In genomic region chr17:26355301-26355700, GRCm38 (mm10) we compare ENCODE assay signal across 27 mouse cellular contexts. TPM values are rescaled to one million over a fixed set of nuclear protein-coding genes. Genes with fewer than 3 reads are reported as not detected.
DNase-seq lines count a peak whose midpoint lies in the region; ATAC-seq and TF ChIP-seq lines count a peak whose summit lies in the region.
"Had no signal": no experiment of that assay in that cellular context is flagged by ENCODE, and none has a peak within 500 bp of the region (broad histone marks: within the 10 kb centered on the region; RNA-seq: fewer than 3 reads in every experiment).

No protein-coding gene starts in this region.

- no peaks in the 10 kb centered on the region for H3K79me2 ChIP-seq in heart, adult 2 months (replicated peaks; ENCODE audit: control insufficient read depth, insufficient read depth, low read length)

- intact Hi-C loops in heart, postnatal 25 days (cut with DNase I): no loop called here
- intact Hi-C loops in heart, adult 2 months (cut with DNase I): no loop called here

- DNase-seq in cerebellum, postnatal 10 days: peak; percentile 13 to 27
- no peak for DNase-seq in cerebellum, adult 18-20 months
- DNase-seq in heart, embryonic 10.5 days (ENCODE audit: low spot score): peak; percentile 83
- DNase-seq in heart, postnatal 25 days (ENCODE audit: low spot score): no peak
- no peak for DNase-seq in heart, adult 2 months
- peak; percentile 24 for DNase-seq in thymus, postnatal 14 days
- no peak for DNase-seq in thymus, postnatal 10 days (ENCODE audit: low spot score in 2 of 2)
- DNase-seq: adrenal gland, adult 8-10 months; adrenal gland, postnatal 25 days; cerebellum, adult 11-12 months; cerebellum, adult 9-10 months; cerebellum, postnatal 25 days; gastrocnemius, postnatal 10 days; gastrocnemius, postnatal 36 days; heart, postnatal 10 days; kidney, adult 18-20 months had no signal

- H3K9me3 ChIP-seq in heart, embryonic 10.5 days: no peaks in the 10 kb centered on the region
- 0 out of 2 replicates have a peak, but pooled peaks cover 3% of the 10 kb centered on the region for H3K9me3 ChIP-seq in heart, embryonic 13.5 days
- H3K9me3 ChIP-seq: embryonic facial prominence, embryonic 12.5 days; embryonic facial prominence, embryonic 15.5 days; forebrain, embryonic 12.5 days; heart, embryonic 15.5 days had no signal

- no peak overlapping the region for H3K4me2 ChIP-seq in heart, embryonic 13.5 days
- H3K4me2 ChIP-seq: embryonic facial prominence, embryonic 12.5 days; embryonic facial prominence, embryonic 15.5 days; forebrain, embryonic 12.5 days; heart, embryonic 15.5 days; hindbrain, embryonic 14.5 days had no signal

- no peak for TF ChIP-seq CTCF in heart, adult 2 months (IDR thresholded peaks at IDR 0.05)

- 68% methylated on average over 3 of the region's 3 CpGs for WGBS in heart, embryonic 10.5 days
- 67% methylated on average over 3 of the region's 3 CpGs for WGBS in heart, embryonic 13.5 days
- WGBS in heart, adult 2 months: 89% methylated on average over 3 of the region's 3 CpGs

- peaks cover 44% of the 10 kb centered on the region for H3K4me1 ChIP-seq in heart, embryonic 10.5 days
- H3K4me1 ChIP-seq in heart, embryonic 13.5 days: peaks cover 59% of the 10 kb centered on the region
- H3K4me1 ChIP-seq in heart, adult 2 months (ENCODE audit: control insufficient read depth, insufficient read depth, low read length): peaks cover 1% of the 10 kb centered on the region; the same call in 1 of the 2 replicates
- H3K4me1 ChIP-seq: embryonic facial prominence, embryonic 12.5 days; forebrain, embryonic 12.5 days had no signal

- peak overlapping the region; percentile 23; the same call in 1 of the 2 replicates for H3K27ac ChIP-seq in heart, embryonic 10.5 days
- H3K27ac ChIP-seq in heart, embryonic 13.5 days (replicated peaks): peak overlapping the region; percentile 34; the same call in 1 of the 2 replicates
- no peak overlapping the region for H3K27ac ChIP-seq in heart, adult 2 months
- H3K27ac ChIP-seq: embryonic facial prominence, embryonic 12.5 days; embryonic facial prominence, embryonic 15.5 days; forebrain, embryonic 12.5 days; heart, embryonic 15.5 days; hindbrain, embryonic 14.5 days; hindbrain, postnatal 0 days had no signal

- H3K9ac ChIP-seq in heart, embryonic 13.5 days: no peak overlapping the region
- no peak overlapping the region for H3K9ac ChIP-seq in heart, adult 2 months (ENCODE audit: low read depth, low read length)
- H3K9ac ChIP-seq: embryonic facial prominence, embryonic 12.5 days; embryonic facial prominence, embryonic 15.5 days; forebrain, embryonic 12.5 days; heart, embryonic 15.5 days; hindbrain, embryonic 14.5 days had no signal

- H3K4me3 ChIP-seq in heart, embryonic 10.5 days: no peak overlapping the region
- H3K4me3 ChIP-seq in heart, embryonic 13.5 days: no peak overlapping the region
- H3K4me3 ChIP-seq in heart, adult 2 months: no peak overlapping the region
- H3K4me3 ChIP-seq: embryonic facial prominence, embryonic 12.5 days; embryonic facial prominence, embryonic 15.5 days; forebrain, embryonic 12.5 days; heart, embryonic 15.5 days had no signal

- 0 out of 2 replicates have a peak, but pooled peaks cover 7% of the 10 kb centered on the region for H3K27me3 ChIP-seq in heart, embryonic 10.5 days (ENCODE audit: insufficient read depth, poor library complexity, severe bottlenecking)
- H3K27me3 ChIP-seq in heart, embryonic 13.5 days (replicated peaks): no peaks in the 10 kb centered on the region; the same call in 1 of the 2 replicates
- H3K27me3 ChIP-seq in heart, adult 2 months (ENCODE audit: control insufficient read depth, insufficient read depth, low read length): no peaks in the 10 kb centered on the region
- H3K27me3 ChIP-seq: embryonic facial prominence, embryonic 15.5 days; forebrain, embryonic 12.5 days; heart, embryonic 15.5 days had no signal

- ATAC-seq in heart, embryonic 13.5 days (ENCODE audit: extremely low read depth, insufficient number of reproducible peaks, low FRiP score, low TSS enrichment): no peak
- ATAC-seq: activated CD4-positive, CD25-positive, alpha-beta regulatory T cell, adult 4 months; forebrain, embryonic 16.5 days; hindbrain, postnatal 0 days; inflammation-experienced regulatory T-cells, adult 6 months; intestine, embryonic 16.5 days had no signal

- TF ChIP-seq EP300 in heart, adult 2 months (IDR thresholded peaks at IDR 0.05; ENCODE audit: insufficient read depth, low read depth, low read length): no peak

- H3K36me3 ChIP-seq in heart, embryonic 10.5 days: no peaks in the 10 kb centered on the region
- no peaks in the 10 kb centered on the region for H3K36me3 ChIP-seq in heart, embryonic 13.5 days
- no peaks in the 10 kb centered on the region for H3K36me3 ChIP-seq in heart, adult 2 months (ENCODE audit: control insufficient read depth, insufficient read depth, low read length)
- H3K36me3 ChIP-seq: embryonic facial prominence, embryonic 12.5 days; embryonic facial prominence, embryonic 15.5 days; forebrain, embryonic 12.5 days; heart, embryonic 15.5 days had no signal

- no peak for TF ChIP-seq POLR2A in heart, adult 2 months (IDR thresholded peaks at IDR 0.05; ENCODE audit: insufficient read depth, low read depth, low read length)

RNA-seq across cellular contexts. Expression of gene Neurl1b, which starts 59.3 kb away (rescaled TPM):
- polyA plus RNA-seq in heart, embryonic 10.5 days (2016; fragmentation: Nextera tagmentation; extraction: Ambion mirVana): 1.3 and 1.8 TPM in 2 replicates
- total RNA-seq in heart, postnatal 25 days (2021): 1 to 10 TPM; 4.7 to 6.3 TPM
- polyA plus RNA-seq in heart, embryonic 13.5 days (2015; fragmentation: Nextera tagmentation; extraction: Ambion mirVana): 2.1 and 2.3 TPM in 2 replicates
- total RNA-seq in heart, adult 2 months (2021): 1 to 10 TPM; 3.9 to 5.0 TPM
- 4.6 and 4.7 TPM in 2 replicates for polyA plus RNA-seq in heart, adult 2 months (2012; rRNA removed)

Comparison
In these comparisons a context has a peak if more than half of its experiments do, and no peak if none do; other contexts are left out.
1. DNase-seq: peak in cerebellum, postnatal 10 days (2 of 2), heart, embryonic 10.5 days (single experiment) and thymus, postnatal 14 days (single experiment); none in cerebellum, adult 18-20 months (0 of 2), heart, postnatal 25 days (single experiment), heart, adult 2 months (0 of 2) and thymus, postnatal 10 days (0 of 2).